Mouse (Mus musculus) intestine, embryonic 14.5 days (tissue): ENCODE results near the gene Itih4. TPM values are rescaled to one million over a fixed set of nuclear protein-coding genes. Genes with fewer than 3 reads are reported as not detected.

ENCODE experiments used
- ATAC-seq: fragments of 200-750 bp; cut with Nextera tagmentation; replicated peaks from 2 replicates; pipeline ENCODE4 v1.8.0; 2017; ENCODE audit warnings: low read depth, moderate number of reproducible peaks, moderate TSS enrichment, moderate library complexity; ENCODE audit not compliant: low FRiP score, low TSS enrichment
- DNase-seq: peaks from one replicate; pipeline ENCODE4 v3.0.0-alpha.2; 2018; ENCODE audit warnings: low spot score
- H3K27ac ChIP-seq: fragments of 300-500 bp; sonication (generic); 2 replicates; pipeline ENCODE4 v1.5.1; 2014; ENCODE audit warnings: low read depth, mild to moderate bottlenecking, control low read depth
- H3K27me3 ChIP-seq: fragments of 300-500 bp; sonication (generic); replicated peaks from 2 replicates; pipeline ENCODE4 v1.6.1; 2014; ENCODE audit warnings: low read length, control low read depth; ENCODE audit not compliant: control insufficient read depth, insufficient read depth
- H3K36me3 ChIP-seq: fragments of 300-500 bp; sonication (generic); 2 replicates; pipeline ENCODE4 v1.6.1; 2014; ENCODE audit warnings: low read length, control low read depth; ENCODE audit not compliant: control insufficient read depth, insufficient read depth
- H3K4me1 ChIP-seq: fragments of 300-500 bp; sonication (generic); replicated peaks from 2 replicates; pipeline ENCODE4 v1.6.1; 2014; ENCODE audit warnings: low read length, control low read depth, mixed read lengths; ENCODE audit not compliant: control insufficient read depth, insufficient read depth
- H3K4me2 ChIP-seq: fragments of 300-500 bp; sonication (generic); 2 replicates; pipeline ENCODE4 v1.6.1; 2014; ENCODE audit warnings: low read length
- H3K4me3 ChIP-seq: fragments of 300-500 bp; sonication (generic); 2 replicates; pipeline ENCODE4 v1.5.1; 2014; ENCODE audit warnings: low read depth, low read length, control low read depth, mixed read lengths
- H3K9ac ChIP-seq: fragments of 300-500 bp; sonication (generic); 2 replicates; pipeline ENCODE4 v1.6.1; 2014; ENCODE audit warnings: mild to moderate bottlenecking, low read length
- H3K9me3 ChIP-seq: fragments of 300-500 bp; sonication (generic); 2 replicates; pipeline ENCODE4 v1.6.1; 2016; ENCODE audit warnings: low read length, control low read depth; ENCODE audit not compliant: control insufficient read depth
- WGBS: fragments of 180-500 bp; shearing (Covaris S2); extraction: QIAGEN DNeasy Blood & Tissue Kit; methylation state at CpG from one replicate; pipeline ENCODE4 v1.1.7; 2014; 5-methylcytosine and 5-hydroxymethylcytosine counted together
- polyA plus RNA-seq: library from polyadenylated mRNA; unstranded; fragments of >200 nt; fragmentation: Nextera tagmentation; extraction: Ambion mirVana; gene quantifications from 2 replicates; pipeline ENCODE4 v1.2.1, GENCODE M21; 2014

The Itih4 gene
- polyA plus RNA-seq, 1 experiment from 2014 or later = 0.05 TPM

DNA sequence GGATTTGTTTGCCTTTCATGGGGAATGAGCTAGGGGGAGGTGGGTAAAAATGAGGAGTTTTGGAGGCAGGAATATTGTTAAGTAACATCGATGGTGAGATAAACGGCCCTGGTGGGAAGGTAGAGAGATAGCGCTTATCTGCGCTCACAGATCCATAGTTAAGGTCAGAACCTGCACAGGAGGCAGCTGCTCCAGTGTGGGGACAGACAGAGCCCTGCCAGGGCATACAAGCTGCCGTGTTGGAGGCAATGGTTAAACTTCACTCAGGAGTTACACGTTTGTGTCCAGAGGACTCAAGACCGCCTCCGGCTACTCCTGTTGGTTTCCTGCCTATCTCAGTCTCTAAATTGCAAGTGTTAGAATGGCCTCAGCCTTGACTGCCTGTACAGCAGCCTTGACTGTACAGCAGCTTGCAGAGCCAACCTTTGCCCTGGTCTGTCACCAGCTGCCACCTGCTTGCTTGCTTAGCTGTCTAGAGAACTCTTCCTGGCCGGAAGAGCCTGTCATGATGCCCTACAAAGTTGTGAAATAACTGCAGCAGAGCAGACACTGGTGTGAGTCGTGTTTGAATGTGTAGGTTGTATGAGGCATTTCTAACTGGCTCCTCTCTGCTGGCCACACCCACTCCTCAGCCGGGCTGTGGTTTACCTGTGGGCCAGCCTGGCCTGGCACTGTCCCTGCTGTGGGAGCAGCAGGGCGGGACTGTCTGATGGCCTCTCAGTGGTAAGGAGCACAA, 11.0 kb upstream of the Itih4 start:
- H3K9ac ChIP-seq = no peak overlapping the region
- peaks cover 28% of the 10 kb centered on the region for H3K36me3 ChIP-seq
- DNase-seq = no peak
- no peaks in the 10 kb centered on the region for H3K27me3 ChIP-seq
- no peak for ATAC-seq
- peaks cover 7% of the 10 kb centered on the region for H3K4me1 ChIP-seq
- no peak overlapping the region for H3K27ac ChIP-seq
- H3K9me3 ChIP-seq = no peaks in the 10 kb centered on the region
- WGBS = 76% methylated on average over 12 of the region's 12 CpGs
- H3K4me2 ChIP-seq = no peak overlapping the region
- H3K4me3 ChIP-seq = no peak overlapping the region

DNA sequence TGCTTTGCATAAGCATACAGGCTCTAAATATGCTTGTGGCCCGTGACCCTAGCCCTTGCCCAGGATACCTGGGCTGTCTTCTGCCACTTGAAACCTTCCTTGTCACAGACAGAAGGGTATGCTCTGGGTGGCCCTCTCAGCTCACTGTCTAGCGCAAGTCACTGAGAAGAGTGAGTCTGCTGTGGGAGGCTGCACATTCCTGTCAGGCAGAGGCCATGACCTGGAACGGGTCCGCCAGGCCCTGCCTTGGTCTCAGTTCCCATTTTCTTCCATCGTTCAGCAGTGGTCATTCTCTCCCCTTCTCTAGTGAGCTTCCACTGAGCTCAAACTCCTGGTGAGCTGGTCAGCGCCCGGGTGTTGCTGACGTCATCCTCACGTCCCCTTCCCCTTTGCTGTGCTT, 10.3 kb upstream of the Itih4 start:
- no peaks in the 10 kb centered on the region for H3K9me3 ChIP-seq
- no peak overlapping the region for H3K27ac ChIP-seq
- no peak overlapping the region for H3K9ac ChIP-seq
- peaks cover 28% of the 10 kb centered on the region for H3K36me3 ChIP-seq
- no peaks in the 10 kb centered on the region for H3K27me3 ChIP-seq
- H3K4me3 ChIP-seq = no peak overlapping the region
- 83% methylated on average over 9 of the region's 9 CpGs for WGBS
- H3K4me1 ChIP-seq = peaks cover 7% of the 10 kb centered on the region
- ATAC-seq (no peak), DNase-seq (no peak)
- H3K4me2 ChIP-seq = no peak overlapping the region

DNA sequence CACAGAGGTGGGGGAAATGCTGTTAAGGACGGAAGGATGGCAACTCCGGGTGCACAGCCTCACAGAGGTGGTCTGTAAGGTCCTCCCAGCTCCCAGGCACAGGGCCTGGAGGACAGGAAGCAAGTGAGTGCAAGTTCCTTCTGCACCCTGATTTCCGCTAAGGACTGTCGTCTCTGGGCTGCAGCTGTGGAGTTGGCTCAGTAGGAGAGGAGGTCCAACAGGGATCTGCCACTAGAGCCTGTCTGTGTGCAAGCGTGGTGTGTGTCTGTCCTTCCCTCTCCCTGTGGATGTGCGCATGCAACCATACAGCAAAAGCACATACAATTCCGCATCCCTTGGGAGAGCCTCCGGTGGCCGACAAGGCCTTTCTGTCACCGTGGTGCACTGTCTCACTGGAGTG, 9.8 kb upstream of the Itih4 start:
- no peak overlapping the region for H3K27ac ChIP-seq
- peaks cover 7% of the 10 kb centered on the region for H3K4me1 ChIP-seq

DNA sequence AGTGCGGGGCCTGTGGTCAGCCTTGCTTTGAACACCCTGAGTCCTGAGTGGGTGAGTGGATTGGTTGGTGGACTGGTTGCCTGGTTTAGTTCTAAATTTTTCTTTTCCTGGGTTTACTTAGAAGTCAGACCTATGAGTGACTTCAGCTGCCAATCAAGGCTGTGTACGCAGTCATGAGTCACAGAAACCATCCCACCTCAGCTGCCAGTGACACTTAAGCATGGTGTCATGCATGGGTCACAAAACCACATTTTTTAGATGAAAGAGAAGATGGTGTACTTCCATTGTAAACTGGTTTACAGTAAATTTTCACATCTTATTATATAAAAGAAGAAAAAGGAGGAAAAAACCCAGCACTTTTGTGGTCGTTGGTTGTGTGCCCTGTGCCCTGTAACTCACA, 8.4 kb upstream of the Itih4 start:
- no peaks in the 10 kb centered on the region for H3K9me3 ChIP-seq
- no peak overlapping the region for H3K4me3 ChIP-seq
- DNase-seq (no peak), ATAC-seq (no peak)
- peaks cover 22% of the 10 kb centered on the region for H3K36me3 ChIP-seq
- peaks cover 7% of the 10 kb centered on the region for H3K4me1 ChIP-seq
- no peak overlapping the region for H3K9ac ChIP-seq
- H3K4me2 ChIP-seq = no peak overlapping the region
- 88% methylated on average over 3 of the region's 3 CpGs for WGBS
- H3K27me3 ChIP-seq = no peaks in the 10 kb centered on the region
- H3K27ac ChIP-seq = no peak overlapping the region

More for the DNA sequence above, 9.8 kb upstream of the Itih4 start:
- Histone ChIP-seq H3K4me3 (no peak overlapping the region), H3K27me3 (no peaks in the 10 kb centered on the region), H3K4me2 (no peak overlapping the region), H3K9me3 (no peaks in the 10 kb centered on the region), H3K36me3 (peaks cover 28% of the 10 kb centered on the region), H3K9ac (no peak overlapping the region)
- ATAC-seq (no peak), DNase-seq (no peak)
- 86% methylated on average over 10 of the region's 10 CpGs for WGBS

DNA sequence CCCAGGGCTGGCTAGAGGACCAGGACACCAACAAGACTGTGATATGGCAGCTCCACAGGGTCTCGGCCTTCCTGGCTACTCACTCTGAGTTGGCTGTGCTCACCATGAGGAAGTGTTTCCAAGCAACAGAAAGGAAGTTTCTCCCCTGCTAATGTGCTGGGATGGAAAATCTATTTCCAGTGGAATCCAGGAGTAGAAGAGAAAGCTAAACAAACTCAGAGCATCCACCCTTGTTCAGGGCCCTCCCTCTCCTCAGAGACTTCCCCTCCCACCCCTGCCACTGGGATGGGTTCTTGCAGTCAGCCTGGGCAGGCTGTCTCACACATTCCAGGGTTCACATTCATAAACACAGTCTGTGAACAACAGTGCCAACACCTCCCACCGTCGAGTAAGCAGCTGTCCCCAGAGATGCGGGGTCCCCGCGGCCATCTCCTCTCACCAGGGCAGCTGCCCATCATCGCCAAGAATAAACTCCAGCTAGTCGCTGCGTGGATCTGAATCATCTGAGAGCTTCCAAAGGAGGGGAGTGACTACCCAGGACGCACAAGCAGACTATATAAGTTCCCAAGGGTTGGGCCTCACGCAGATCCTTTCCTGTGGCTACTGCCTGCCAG, 7.2 kb upstream of the Itih4 start, which contains the start of gene Mustn1:
Gene Mustn1, plus strand, starts transcription at position 243 of the 614 bp plus-strand sequence.
- Histone ChIP-seq H3K27ac (peak within 1 kb of the TSS; percentile 70), H3K9me3 (no peaks in the 10 kb centered on the region), H3K4me2 (no peak within 1 kb of the TSS), H3K4me1 (peaks cover 7% of the 10 kb centered on the region), H3K27me3 (no peaks in the 10 kb centered on the region), H3K4me3 (no peak within 1 kb of the TSS), H3K36me3 (peaks cover 18% of the 10 kb centered on the region), H3K9ac (no peak within 1 kb of the TSS)
- WGBS = 37% methylated on average over 11 of the region's 11 CpGs
- peak; percentile 20; the same call in 1 of the 2 replicates for ATAC-seq
- DNase-seq = peak; percentile 57

DNA sequence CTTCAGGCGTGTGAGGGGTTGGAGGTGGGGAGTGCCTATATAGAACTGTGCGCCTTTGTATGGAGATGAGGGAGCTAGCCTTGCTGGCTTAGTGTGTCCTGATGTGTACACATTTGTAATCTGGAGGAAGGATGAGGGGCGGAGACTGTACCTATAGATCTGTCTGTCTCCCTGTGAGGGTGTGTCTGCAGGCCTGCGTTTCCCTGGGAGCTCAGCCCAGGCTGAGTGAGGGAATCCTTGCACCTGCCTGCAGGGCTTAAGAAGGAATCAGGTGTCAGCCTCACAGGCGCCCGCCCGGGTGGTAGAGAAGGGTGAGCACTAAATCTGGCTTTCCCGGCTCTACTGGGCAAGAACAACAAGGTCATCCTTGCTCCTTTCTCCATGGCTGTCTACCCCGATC, 6.5 kb upstream of the Itih4 start:
- H3K4me3 ChIP-seq = no peak overlapping the region
- no peaks in the 10 kb centered on the region for H3K9me3 ChIP-seq
- 44% methylated on average over 9 of the region's 9 CpGs for WGBS
- H3K27me3 ChIP-seq = no peaks in the 10 kb centered on the region
- H3K4me1 ChIP-seq = peaks cover 7% of the 10 kb centered on the region
- no peak for DNase-seq
- peak; percentile 57 for ATAC-seq
- peaks cover 11% of the 10 kb centered on the region for H3K36me3 ChIP-seq
- H3K4me2 ChIP-seq = no peak overlapping the region
- H3K27ac ChIP-seq = peak overlapping the region; percentile 70
- H3K9ac ChIP-seq = no peak overlapping the region

DNA sequence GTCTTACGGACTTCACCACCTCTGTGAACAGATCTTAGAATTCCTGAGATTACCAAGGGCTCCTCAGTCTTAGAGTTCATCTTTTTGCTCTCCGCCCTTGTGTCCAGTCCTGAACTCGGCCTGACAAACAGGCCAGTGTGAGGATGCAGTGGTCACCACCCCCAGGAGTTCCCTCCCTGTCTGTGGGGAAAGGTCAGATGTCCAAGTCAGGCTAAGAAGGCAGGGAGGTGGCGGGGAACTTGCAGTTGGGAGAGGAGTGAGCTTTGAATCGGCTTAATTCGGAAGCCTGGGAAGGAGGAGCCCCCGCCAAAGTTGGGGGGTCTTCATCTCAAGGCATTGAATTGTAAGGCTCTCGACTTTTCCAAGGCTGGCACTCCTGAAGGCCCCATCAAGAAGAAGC, 6.0 kb upstream of the Itih4 start:
- no peak overlapping the region for H3K4me2 ChIP-seq
- 73% methylated on average over 8 of the region's 8 CpGs for WGBS
- peaks cover 8% of the 10 kb centered on the region for H3K36me3 ChIP-seq
- H3K4me1 ChIP-seq = peaks cover 7% of the 10 kb centered on the region
- H3K9ac ChIP-seq = no peak overlapping the region
- H3K27me3 ChIP-seq = no peaks in the 10 kb centered on the region
- H3K4me3 ChIP-seq = no peak overlapping the region
- ATAC-seq = no peak
- no peaks in the 10 kb centered on the region for H3K9me3 ChIP-seq
- H3K27ac ChIP-seq = no peak overlapping the region
- no peak for DNase-seq

DNA sequence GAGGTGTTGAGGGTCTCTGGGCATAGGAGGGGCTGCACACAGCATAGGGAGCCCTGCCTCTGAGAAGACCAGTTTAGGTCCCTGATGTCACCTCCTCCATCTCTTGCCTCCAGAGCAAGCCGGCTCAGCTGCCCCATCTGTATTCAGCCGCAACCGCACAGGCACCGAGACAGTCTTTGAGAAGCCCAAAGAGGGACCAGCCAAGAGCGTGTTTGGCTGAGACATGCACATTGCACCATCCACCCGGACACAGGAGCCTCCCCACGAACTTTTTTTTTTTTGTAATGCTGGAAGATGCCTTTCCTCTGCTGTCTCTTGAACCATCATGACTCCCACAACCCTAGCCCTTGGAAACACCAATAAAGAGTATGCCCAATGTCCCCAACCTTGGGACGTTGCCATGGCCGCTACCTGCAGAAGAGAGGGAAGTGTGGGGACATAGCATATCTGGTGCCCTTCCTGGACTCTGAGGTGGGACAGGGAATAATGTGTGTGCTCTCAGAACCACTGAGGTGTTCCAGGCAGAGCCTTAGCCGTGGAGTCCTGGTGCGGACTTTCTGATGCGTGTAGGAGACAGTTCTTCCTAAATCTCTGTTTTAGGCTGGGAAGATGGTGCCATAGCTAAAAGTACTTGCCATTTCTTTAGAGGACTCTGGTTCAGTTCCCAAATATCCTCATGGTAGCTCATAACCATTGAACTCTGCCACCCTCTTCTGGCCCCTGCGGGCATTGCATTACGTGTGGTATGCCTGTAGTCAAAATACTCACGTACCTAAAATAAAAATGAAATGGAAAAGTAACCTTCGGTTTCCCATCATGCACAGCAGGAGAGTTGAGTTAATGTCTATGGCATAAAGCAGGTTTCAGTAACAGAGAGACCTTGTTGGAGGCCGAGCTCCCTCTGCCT, 5.2 kb upstream of the Itih4 start:
- Histone ChIP-seq H3K27ac (no peak overlapping the region), H3K4me2 (no peak overlapping the region), H3K4me1 (peaks cover 7% of the 10 kb centered on the region), H3K9me3 (no peaks in the 10 kb centered on the region), H3K9ac (no peak overlapping the region), H3K36me3 (no peaks in the 10 kb centered on the region; the same call in 1 of the 2 replicates), H3K4me3 (no peak overlapping the region), H3K27me3 (no peaks in the 10 kb centered on the region)
- WGBS = 84% methylated on average over 17 of the region's 17 CpGs
- DNase-seq = no peak
- ATAC-seq = no peak
